Mouse (Mus musculus): ENCODE measurements around the gene Hist1h2bg. TPM values are rescaled to one million over a fixed set of nuclear protein-coding genes. Genes with fewer than 3 reads are reported as not detected.
A peak's percentile ranks its signal among the peaks of the same experiment; 100 is the strongest.
"Not testable (repeated sequence)": the region's sequence is repeated elsewhere in the genome, so short reads cannot be mapped to it uniquely, and the experiment has no call there.

Gene Hist1h2bg
- polyA plus RNA-seq, 1 experiment from 2014 or later = 25.4 TPM

DNA sequence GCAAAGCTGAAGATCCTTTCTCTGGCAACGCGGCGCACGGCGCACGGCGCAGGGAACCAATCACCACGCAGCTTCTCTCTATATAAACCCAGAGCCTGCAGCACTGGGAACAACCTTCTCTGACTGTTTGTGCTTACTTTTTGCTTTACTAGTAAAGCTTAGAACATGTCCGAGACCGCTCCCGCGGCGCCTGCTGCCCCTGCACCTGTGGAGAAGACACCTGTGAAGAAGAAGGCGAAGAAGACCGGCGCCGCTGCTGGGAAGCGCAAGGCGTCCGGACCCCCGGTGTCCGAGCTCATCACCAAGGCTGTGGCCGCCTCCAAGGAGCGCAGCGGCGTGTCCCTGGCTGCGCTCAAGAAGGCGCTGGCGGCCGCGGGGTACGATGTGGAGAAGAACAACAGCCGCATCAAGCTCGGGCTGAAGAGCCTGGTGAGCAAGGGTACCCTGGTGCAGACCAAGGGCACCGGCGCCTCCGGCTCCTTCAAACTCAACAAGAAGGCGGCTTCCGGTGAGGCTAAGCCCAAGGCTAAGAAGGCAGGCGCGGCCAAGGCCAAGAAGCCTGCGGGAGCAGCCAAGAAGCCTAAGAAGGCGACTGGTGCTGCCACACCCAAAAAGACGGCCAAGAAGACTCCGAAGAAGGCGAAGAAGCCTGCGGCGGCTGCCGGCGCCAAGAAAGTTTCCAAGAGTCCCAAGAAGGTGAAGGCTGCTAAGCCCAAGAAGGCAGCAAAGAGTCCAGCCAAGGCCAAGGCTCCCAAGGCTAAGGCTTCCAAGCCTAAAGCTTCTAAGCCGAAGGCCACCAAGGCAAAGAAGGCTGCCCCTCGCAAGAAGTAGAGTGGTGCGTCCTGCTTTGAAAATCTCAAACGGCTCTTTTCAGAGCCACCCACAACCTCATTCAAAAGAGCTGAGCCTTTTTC lies 16.0 kb upstream of the Hist1h2bg start:
- H3K9ac ChIP-seq (replicated peaks) = peak overlapping the region; percentile 86
- peak overlapping the region; percentile 66 for H3K4me3 ChIP-seq (replicated peaks)
- WGBS = under 1% methylated on average over 54 of the region's 54 CpGs
- peaks cover 5% of the 10 kb centered on the region for H3K4me1 ChIP-seq (replicated peaks)
- no peaks in the 10 kb centered on the region for H3K9me3 ChIP-seq
- no peaks in the 10 kb centered on the region for H3K27me3 ChIP-seq
- no peaks in the 10 kb centered on the region for H3K36me3 ChIP-seq
- H3K27ac ChIP-seq = peak overlapping the region; percentile 100
- peak overlapping the region; percentile 90 for H3K4me2 ChIP-seq
- peak; percentile 90 for ATAC-seq (ENCODE audit: insufficient number of reproducible peaks, insufficient read depth, low FRiP score, low TSS enrichment, low read depth)

DNA sequence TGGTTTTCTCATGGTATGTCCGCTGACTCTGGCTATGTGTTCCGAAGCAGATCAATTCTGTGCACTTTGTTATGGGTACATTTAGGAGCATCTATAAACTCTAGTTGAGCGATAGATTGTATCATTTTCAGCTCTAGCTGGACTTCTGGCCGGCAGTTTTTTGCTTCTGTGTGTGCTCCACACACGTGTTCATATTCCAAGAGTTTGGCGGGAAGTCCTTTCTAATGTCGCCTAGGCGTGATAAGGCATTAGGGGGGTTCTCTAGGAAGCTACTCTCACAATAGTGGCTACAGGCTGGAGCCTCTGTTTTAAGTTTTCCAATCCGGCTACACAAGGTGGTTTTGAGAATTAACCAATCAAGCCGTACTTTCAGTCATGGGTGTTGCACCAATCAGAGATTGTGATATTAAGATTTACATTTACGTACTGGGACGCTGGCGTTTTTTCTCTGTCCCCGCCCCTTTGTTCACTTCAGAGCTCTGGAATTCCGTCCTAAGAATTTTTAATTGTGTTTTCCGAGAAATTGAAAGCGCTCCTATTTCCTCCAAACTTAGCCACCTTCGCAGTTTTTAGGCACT lies 15.3 kb upstream of the Hist1h2bg start:
- H3K9me3 ChIP-seq = no peaks in the 10 kb centered on the region
- H3K9ac ChIP-seq (replicated peaks) = peak overlapping the region; percentile 86
- H3K4me2 ChIP-seq = peak overlapping the region; percentile 90
- peak overlapping the region; percentile 66 for H3K4me3 ChIP-seq (replicated peaks)
- peak; percentile 71 for ATAC-seq (ENCODE audit: insufficient number of reproducible peaks, insufficient read depth, low FRiP score, low TSS enrichment, low read depth)
- peak overlapping the region; percentile 100 for H3K27ac ChIP-seq
- under 1% methylated on average over 18 of the region's 18 CpGs for WGBS
- peaks cover under 1% of the 10 kb centered on the region; the same call in 1 of the 2 replicates for H3K4me1 ChIP-seq (replicated peaks)
- H3K36me3 ChIP-seq = no peaks in the 10 kb centered on the region
- no peaks in the 10 kb centered on the region for H3K27me3 ChIP-seq

DNA sequence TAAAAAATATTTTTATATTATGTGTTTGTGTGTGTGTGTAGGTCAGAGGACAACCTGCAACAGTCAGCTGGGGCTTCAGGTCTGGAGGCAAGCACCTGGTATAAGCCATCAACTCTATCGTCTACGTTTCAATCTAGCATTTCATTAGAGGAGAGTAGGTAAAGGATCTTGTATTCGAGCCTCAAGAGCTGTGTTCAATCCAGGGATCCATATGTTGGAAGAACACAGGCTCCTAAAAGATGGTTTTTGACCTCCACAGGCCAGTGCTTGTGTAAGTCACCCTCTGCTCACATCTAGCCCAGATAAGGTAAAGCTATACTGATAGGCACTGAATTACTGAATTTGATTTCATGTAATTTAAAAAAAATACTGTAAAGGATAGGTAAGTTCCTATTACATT lies 14.3 kb upstream of the Hist1h2bg start:
- Histone ChIP-seq H3K9me3 (no peaks in the 10 kb centered on the region), H3K4me3 (replicated peaks) (no peak overlapping the region), H3K36me3 (no peaks in the 10 kb centered on the region), H3K27me3 (no peaks in the 10 kb centered on the region), H3K9ac (replicated peaks) (no peak overlapping the region), H3K4me1 (replicated peaks) (no peaks in the 10 kb centered on the region; the same call in 1 of the 2 replicates), H3K27ac (peak overlapping the region; percentile 72), H3K4me2 (peak overlapping the region; percentile 90)
- WGBS = 66% methylated on average over 3 of the region's 3 CpGs
- ATAC-seq (ENCODE audit: insufficient number of reproducible peaks, insufficient read depth, low FRiP score, low TSS enrichment, low read depth) = no peak

DNA sequence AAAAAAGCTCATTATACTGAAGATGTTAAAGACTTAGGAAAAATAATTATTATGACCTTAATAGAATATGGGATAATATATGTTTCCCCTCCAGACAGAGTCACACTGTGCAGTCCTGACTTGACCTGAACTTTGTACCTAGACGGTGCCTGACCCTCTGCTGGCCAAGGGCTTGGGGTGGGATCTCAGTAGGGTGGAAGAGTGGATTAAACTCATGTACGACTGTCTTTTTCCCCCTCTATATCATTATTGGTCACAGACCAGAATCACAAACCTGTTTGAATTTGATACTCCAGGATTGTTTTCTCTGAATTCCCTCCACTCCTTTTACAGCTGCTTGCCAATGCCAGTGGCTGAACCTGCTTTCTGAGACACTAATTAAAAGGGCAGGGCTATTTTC lies 10.5 kb upstream of the Hist1h2bg start:
- Histone ChIP-seq H3K4me3 (replicated peaks) (0 out of 2 replicates have a peak overlapping the region, but pooled peaks have one; percentile 9), H3K4me2 (peak overlapping the region; percentile 37), H3K27ac (peak overlapping the region; percentile 83)
- WGBS = 26% methylated on average over 2 of the region's 2 CpGs
- not testable (repeated sequence) for H3K9me3 ChIP-seq; H3K27me3 ChIP-seq; ATAC-seq (ENCODE audit: insufficient number of reproducible peaks, insufficient read depth, low FRiP score, low TSS enrichment, low read depth); H3K4me1 ChIP-seq (replicated peaks); H3K9ac ChIP-seq (replicated peaks); H3K36me3 ChIP-seq

DNA sequence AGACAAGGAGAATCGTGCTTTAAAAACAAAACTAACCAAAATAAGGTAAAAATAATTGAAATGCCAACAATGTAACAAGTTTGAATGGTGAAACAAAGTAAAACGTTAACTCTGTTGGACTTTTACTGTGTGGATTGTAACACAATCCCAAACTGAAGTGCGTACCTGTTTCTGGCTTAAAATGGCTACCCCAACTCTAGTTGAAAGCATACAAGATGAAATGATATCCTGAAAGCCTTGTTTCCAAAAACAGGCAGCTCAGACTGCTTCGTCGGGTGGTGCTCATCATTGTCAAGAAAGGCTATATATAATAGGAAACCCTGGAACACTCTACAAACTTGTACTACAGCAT lies 9.7 kb upstream of the Hist1h2bg start:
- not testable (repeated sequence) for H3K9me3 ChIP-seq; H3K27me3 ChIP-seq; ATAC-seq (ENCODE audit: insufficient number of reproducible peaks, insufficient read depth, low FRiP score, low TSS enrichment, low read depth); H3K4me1 ChIP-seq (replicated peaks); H3K36me3 ChIP-seq
- Histone ChIP-seq H3K4me2 (peak overlapping the region; percentile 73), H3K27ac (peak overlapping the region; percentile 98), H3K9ac (replicated peaks) (peak overlapping the region; percentile 59), H3K4me3 (replicated peaks) (peak overlapping the region; percentile 43)
- WGBS = 0% methylated on average over 2 of the region's 5 CpGs

DNA sequence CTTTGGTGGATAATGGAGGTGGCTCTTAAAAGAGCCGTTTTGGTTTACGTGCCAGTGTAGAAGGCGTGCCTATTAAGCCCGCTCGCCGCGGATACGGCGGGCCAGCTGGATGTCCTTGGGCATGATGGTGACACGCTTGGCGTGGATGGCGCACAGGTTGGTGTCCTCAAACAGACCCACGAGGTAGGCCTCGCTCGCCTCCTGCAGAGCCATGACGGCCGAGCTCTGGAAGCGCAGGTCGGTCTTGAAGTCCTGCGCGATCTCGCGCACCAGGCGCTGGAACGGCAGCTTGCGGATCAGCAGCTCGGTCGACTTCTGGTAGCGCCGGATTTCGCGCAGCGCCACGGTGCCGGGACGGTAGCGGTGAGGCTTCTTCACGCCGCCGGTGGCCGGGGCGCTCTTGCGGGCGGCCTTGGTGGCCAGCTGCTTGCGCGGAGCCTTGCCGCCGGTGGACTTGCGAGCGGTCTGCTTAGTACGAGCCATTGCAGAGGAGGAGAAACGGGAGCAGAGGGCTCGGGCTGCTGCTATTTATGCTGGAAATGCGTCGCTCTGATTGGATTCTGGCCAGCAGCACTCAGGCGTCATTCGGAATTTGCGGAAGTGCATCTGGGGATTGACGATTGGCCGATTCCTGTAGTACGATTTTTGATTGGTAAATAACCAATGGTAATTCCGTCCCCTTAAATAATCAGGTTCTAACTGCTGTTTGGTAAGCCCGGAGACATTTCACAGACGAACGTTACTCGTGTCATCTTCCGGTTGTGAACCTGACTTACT lies 9.1 kb upstream of the Hist1h2bg start, which contains the start of gene Hist1h3e:
Gene Hist1h3e, minus strand, starts transcription at position 487 of the 777 bp plus-strand sequence.
- not testable (repeated sequence) for H3K9me3 ChIP-seq; H3K36me3 ChIP-seq; H3K27me3 ChIP-seq; H3K4me1 ChIP-seq (replicated peaks)
- peak; percentile 98 for ATAC-seq (ENCODE audit: insufficient number of reproducible peaks, insufficient read depth, low FRiP score, low TSS enrichment, low read depth)
- peak within 1 kb of the TSS; percentile 73 for H3K4me2 ChIP-seq
- H3K9ac ChIP-seq (replicated peaks) = peak within 1 kb of the TSS; percentile 59
- WGBS = under 1% methylated on average over 62 of the region's 67 CpGs
- H3K27ac ChIP-seq = peak within 1 kb of the TSS; percentile 98
- peak within 1 kb of the TSS; percentile 43 for H3K4me3 ChIP-seq (replicated peaks)

DNA sequence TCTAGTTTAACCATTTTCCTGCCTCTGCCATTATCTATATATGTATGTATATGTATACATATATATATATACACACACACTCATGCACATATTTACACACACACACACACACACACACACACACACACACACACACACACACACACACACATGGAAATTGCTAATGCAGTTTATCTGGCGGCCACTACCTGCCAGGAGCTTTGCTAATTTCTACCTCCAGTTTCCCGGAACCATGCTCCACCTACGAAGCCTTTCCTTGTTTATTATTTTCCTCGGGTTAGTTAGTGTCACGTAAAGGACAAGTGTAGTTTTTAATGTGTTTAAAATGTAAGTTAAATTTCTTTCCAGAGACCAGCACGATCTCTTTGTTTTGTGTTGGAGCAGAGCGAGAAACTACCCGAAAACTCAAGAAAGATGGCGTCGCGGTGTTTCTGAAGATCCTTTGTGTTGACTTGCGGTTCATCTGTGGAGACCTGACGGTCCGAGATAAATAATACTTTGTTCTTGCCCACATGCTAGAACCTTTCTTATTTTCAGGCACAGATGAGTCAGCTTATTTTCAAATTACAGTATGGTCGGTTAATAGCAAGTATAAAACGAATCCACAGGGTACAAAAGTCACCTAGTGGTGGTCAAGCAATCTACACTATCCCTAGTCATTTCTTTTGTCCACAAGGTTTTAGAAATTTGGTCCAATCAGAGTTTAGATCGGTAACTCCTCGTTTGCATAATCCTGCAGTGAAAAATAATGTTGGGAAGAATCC lies 8.3 kb upstream of the Hist1h2bg start:
- Histone ChIP-seq H3K27me3 (no peaks in the 10 kb centered on the region), H3K36me3 (no peaks in the 10 kb centered on the region), H3K4me1 (replicated peaks) (no peaks in the 10 kb centered on the region), H3K4me3 (replicated peaks) (peak overlapping the region; percentile 43), H3K9me3 (no peaks in the 10 kb centered on the region), H3K4me2 (peak overlapping the region; percentile 73), H3K27ac (peak overlapping the region; percentile 98), H3K9ac (replicated peaks) (peak overlapping the region; percentile 58)
- WGBS = 6% methylated on average over 18 of the region's 18 CpGs
- ATAC-seq (ENCODE audit: insufficient number of reproducible peaks, insufficient read depth, low FRiP score, low TSS enrichment, low read depth) = no peak; the same call in 1 of the 2 replicates

DNA sequence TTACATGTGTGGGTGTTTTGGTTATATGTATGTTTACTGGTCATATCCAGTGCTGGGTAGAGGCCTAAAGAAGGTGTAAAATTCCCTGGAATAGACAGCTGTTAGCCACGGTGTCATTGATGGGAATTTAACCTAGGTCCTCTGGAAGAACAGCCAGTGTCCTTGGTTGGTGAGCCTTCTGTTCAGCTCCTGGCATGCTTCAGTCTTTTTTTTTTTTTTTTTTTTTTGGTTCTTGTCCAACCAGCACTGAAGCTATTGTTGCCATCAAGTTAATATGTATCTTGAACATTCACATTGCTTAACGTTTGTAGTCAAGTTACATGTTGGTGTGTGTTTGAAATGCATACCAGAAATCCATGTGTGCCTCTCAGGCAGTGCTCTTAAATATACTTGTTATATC lies 6.7 kb upstream of the Hist1h2bg start:
- H3K27ac ChIP-seq = peak overlapping the region; percentile 98; the same call in 1 of the 2 replicates
- WGBS = 94% methylated on average over 2 of the region's 2 CpGs
- no peak for ATAC-seq (ENCODE audit: insufficient number of reproducible peaks, insufficient read depth, low FRiP score, low TSS enrichment, low read depth)

DNA sequence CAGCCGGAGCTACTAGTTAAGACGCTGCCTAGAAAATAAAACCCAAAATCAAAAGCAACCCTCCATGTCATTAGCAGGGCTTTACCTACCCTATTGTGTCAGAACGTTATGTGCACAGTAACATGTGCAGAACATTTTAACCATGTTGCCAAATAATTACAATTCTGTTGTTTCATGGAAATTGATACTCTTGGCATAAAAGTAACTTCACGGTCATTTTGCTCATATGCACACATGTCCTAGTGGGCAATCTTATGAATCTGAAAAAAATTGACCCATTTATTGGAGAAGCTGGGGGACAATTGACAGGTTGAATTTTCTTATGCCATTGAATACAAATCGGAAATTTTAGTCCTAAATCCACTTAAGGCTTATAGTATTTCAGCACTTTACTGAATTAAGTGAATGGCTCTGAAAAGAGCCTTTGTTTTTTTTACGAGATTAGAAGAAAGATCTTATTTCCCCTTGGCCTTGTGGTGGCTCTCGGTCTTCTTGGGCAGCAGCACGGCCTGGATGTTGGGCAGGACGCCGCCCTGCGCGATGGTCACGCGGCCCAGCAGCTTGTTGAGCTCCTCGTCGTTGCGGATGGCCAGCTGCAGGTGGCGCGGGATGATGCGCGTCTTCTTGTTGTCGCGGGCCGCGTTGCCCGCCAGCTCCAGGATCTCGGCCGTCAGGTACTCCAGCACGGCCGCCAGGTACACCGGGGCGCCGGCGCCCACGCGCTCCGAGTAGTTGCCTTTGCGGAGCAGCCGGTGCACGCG lies 755 bp upstream of the Hist1h2bg start:
- peak overlapping the region; percentile 47 for H3K4me3 ChIP-seq (replicated peaks)
- H3K4me1 ChIP-seq (replicated peaks); ATAC-seq (ENCODE audit: insufficient number of reproducible peaks, insufficient read depth, low FRiP score, low TSS enrichment, low read depth): not testable (repeated sequence)

More for the DNA sequence above, 6.7 kb upstream of the Hist1h2bg start:
- H3K4me3 ChIP-seq (replicated peaks) = no peak overlapping the region
- H3K36me3 ChIP-seq = no peaks in the 10 kb centered on the region
- no peak overlapping the region for H3K9ac ChIP-seq (replicated peaks)
- H3K9me3 ChIP-seq = no peaks in the 10 kb centered on the region
- H3K27me3 ChIP-seq = no peaks in the 10 kb centered on the region
- H3K4me1 ChIP-seq (replicated peaks) = no peaks in the 10 kb centered on the region
- no peak overlapping the region for H3K4me2 ChIP-seq

More for the DNA sequence above, 755 bp upstream of the Hist1h2bg start:
- H3K9me3 ChIP-seq, H3K36me3 ChIP-seq, H3K27me3 ChIP-seq: not testable (repeated sequence)
- peak overlapping the region; percentile 57 for H3K9ac ChIP-seq (replicated peaks)
- H3K4me2 ChIP-seq = peak overlapping the region; percentile 75
- peak overlapping the region; percentile 97 for H3K27ac ChIP-seq
- WGBS = under 1% methylated on average over 23 of the region's 41 CpGs
